Mouse (Mus musculus) NIH3T3 (cell line): ENCODE results near the gene Phospho1.

ENCODE experiments used
- DNase-seq: peaks from one replicate; pipeline ENCODE4 v3.0.0-alpha.2; 2012; ENCODE audit warnings: low read depth

The Phospho1 gene

GRCm38 (mm10) chr11:95812224-95812623 lies 12.1 kb upstream of the Phospho1 start:
- DNase-seq: no peak

GRCm38 (mm10) chr11:95814101-95814500 lies 10.2 kb upstream of the Phospho1 start:
- no peak for DNase-seq

- no peak for DNase-seq
Observed at GRCm38 (mm10) chr11:95814857-95815256, 9.4 kb upstream of the Phospho1 start.

GRCm38 (mm10) chr11:95815412-95815811 lies 8.9 kb upstream of the Phospho1 start:
- DNase-seq: no peak

DNA sequence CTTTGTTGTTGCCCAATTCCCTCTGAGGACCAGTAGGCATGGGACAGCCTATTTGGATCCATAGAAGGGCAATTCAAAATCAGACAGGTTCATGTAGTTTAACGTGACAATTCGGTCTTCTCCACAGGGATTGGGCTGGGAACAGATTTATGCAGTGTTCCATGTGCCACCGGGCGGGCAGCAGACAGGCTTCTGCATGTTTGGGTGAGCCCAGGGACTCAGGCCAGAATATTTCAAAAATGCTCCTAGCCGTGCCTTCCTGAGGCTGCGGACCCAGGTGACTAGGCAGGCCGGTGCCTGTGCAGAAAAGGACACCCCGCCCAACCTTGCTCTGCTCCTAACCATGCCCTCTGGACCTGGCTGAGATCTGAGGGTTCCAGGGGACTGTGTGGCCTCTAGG lies 5.2 kb upstream of the Phospho1 start:
- no peak for DNase-seq

DNA sequence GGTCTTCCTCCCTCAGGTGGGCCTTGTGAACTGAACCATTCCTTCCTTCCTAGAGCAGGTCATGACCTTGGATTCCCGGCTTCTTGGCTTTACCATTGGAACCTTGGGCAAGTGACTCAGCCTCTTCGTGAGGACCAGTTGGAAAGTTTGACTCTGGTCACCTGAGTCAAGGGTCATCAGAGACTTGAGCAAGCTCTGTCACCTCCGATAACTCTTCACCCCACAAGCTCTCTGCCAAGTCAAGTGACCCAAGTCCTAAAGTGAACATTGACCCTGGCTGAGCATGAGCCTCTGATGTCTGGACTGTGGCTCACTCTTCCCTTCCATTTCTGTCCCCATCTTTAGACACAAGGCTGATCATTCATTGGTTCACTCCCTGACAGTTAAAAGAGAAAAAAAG lies 2.8 kb upstream of the Phospho1 start:
- DNase-seq: no peak

DNA sequence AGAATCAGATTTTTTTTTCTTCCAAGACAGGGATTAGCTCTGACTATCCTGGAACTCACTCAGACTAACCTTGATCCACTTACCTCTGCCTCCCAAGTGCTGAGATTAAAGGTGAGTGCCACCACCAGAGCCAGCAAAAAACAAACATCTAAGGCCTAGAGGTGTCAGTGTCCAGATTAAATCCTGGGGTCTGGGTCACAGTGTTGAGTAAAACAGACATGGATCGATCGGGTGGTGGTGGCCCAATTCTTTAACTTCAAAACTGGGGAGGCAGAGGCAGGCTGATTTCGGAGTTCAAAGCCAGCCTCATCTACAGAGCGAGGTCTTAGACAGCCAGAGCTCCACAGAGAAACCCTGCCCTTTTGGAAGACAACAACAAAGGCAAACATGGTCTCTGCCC lies 1.9 kb upstream of the Phospho1 start:
- no peak for DNase-seq

DNA sequence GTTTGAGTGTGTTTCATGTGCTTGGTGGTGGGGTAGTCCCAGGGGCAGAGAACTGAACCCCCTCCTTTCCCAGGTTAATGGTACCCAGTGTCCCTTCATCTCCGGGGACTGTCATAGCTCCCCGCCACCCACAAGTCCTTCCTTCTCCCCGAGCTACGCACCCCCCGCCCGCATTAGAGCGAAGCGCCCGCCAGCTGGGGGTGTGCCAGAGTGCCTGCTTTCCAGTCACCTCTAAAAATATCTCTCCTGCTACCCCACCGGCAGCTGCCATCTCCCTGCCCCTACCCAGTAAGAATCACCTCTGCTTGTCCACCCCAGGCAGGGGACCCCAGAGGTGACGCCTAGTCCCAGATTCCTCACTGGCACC lies 561 bp downstream of the Phospho1 start:
- no peak for DNase-seq

GRCm38 (mm10) chr11:95825625-95826024 lies 1.3 kb downstream of the Phospho1 start:
- no peak for DNase-seq

GRCm38 (mm10) chr11:95826317-95827167 lies 2.2 kb downstream of the Phospho1 start:
- DNase-seq: no peak

GRCm38 (mm10) chr11:95827168-95827447 lies 2.8 kb downstream of the Phospho1 start:
- no peak for DNase-seq

DNA sequence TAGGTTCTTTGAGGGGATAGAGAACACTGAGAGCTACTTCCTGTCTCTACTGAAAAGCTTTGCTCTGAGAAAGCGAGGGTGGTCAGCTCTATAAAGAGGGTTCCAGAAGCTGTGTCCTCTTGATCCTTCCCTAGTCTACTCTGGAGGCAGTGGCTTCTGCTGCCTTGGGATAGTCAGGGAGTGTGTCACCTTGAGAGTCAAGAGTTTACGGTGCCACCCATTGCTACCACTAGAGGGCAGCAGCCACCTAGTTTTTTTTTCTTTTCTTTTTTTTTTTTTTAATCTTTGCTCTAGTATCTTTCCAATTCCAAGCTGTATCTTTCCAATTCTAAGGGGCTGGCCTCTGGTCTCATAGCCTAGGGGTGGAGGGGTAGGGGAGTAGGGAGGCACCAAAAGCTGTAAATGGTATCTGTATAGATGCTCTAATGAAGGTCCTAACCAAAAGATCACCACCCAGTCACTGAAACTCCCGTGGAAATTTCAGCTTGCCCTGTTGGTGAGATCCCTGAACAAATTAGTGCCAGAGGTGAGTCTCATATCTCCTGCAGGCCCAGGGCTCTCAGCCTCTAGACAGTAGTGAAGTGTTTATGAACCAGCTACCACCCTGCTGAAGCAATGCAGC lies 3.3 kb downstream of the Phospho1 start:
- peak; percentile 85 for DNase-seq

DNA sequence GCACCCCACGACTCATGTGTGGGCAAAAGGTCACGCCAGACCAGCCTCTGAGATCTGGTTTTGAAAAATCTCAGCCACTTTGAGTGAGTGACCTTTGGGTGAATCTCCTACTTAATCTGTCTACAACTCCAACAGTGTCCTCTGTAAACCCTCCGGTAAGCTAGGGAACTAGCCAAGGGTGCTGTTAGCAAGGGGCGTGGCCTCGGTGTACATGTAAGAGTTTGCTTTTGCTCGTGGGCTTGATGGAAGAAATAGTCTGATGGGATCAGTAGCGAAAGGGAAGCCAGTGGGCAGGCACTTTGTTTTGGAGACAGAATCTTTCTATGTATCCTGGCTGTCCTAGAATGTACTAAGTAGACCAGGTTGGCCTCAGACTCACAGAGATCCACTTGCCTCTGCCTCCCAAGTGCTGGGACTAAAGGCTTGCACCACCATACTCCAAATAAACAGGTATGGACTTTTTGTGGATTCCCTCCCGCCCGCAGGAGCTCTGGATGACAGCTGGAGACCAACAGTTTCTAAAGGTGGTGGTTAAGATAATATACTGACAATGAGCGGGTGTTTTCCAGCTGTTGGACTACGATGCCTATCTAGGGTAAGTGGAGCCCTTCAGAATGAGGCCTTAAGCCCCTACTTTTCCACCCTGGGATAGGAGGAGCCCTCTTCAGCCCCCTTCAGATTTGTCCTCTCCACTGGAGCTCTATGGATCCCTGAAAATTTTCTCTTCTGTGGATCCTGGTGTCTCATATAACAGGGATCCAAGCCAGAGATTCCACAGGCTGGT lies 4.1 kb downstream of the Phospho1 start:
- DNase-seq: no peak

DNA sequence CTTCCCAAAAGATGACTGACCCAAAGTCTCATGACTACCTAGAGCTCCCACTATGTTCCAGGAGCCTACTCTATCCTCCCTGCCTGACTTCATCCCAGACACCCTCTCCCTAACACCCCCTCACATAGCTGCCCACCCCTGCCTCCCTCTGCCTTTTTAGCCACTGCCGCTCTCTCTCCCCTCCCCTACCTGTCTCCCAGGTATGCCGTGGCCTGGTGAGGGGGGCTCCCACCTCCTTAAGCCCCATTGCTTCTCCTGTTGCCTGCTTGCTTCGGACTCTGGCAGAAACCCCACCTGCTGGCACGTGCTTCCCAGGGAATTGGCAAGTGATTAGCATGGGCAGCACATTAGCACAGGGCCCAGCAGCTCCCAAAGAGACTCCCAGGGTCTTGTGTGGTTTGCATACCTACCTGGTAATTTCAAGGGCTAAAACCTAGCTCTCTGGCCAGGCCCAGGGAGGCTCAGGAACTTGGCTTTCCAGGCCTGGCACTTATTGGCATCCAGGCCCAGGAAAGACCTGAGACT lies 5.3 kb downstream of the Phospho1 start:
- DNase-seq: no peak

GRCm38 (mm10) chr11:95830411-95831275 lies 6.3 kb downstream of the Phospho1 start:
- DNase-seq: no peak

GRCm38 (mm10) chr11:95831276-95831619 lies 6.9 kb downstream of the Phospho1 start:
- DNase-seq: no peak

DNA sequence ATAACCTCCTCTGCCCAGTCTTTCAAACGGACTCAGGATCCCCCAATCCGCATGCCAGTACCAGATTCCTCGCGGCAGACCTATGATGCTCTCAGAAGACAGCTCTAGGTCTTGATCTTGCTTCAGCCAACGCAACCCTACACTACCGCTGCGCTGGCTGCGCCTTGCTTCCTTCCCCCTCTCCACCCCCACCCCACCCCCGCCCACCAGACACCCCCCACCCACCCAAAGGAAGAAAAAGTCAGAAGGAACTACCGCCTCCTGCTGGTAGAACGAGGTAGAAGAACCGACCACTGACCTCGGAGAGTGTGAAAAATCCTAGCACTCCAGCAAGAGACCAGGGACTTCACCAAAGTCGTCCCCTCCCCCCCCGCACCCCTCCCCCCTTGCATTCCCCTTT lies 7.3 kb downstream of the Phospho1 start:
- no peak for DNase-seq

DNA sequence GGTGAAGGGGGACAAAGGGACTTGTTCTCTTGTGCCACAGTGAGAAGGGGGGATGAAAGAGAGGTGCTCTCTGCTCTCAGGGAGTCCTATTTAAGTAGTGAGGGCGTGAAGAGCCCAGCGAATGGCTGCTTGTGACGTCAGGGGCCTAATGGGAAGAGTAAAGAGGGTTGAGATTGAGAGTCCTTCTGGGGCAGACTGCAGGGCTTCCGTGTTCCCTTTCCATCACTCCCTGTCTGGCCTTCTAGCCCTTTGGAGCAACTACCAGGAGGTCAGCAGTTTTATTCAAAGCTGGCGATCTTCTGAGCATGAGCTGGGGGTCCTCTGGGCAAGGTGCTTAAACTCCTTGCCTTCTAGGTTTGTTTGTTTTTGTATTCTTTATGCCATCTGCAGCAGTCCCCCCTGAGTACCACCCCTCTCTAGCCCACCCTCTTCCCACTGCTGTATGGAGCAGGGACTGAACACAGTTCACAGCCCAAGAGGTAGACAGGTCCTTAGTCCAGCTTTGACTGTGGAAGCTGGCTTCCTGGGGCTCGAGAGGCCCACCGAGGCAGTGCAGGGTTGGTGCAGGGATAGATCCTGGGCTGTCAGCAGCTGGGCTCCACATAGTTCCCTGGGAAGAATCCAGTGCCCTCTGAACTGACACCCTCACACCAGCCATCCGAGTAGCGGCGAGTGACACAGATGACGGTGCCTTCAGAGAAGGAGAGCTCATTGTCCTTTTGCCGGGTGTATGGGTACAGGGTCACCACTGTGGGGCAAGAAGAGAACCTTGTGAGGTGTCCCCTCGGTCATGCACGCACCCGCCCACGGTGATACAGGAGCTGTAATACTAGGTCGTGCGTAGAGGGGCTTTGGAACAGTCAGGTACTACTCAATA lies 8.1 kb downstream of the Phospho1 start:
- DNase-seq: no peak

DNA sequence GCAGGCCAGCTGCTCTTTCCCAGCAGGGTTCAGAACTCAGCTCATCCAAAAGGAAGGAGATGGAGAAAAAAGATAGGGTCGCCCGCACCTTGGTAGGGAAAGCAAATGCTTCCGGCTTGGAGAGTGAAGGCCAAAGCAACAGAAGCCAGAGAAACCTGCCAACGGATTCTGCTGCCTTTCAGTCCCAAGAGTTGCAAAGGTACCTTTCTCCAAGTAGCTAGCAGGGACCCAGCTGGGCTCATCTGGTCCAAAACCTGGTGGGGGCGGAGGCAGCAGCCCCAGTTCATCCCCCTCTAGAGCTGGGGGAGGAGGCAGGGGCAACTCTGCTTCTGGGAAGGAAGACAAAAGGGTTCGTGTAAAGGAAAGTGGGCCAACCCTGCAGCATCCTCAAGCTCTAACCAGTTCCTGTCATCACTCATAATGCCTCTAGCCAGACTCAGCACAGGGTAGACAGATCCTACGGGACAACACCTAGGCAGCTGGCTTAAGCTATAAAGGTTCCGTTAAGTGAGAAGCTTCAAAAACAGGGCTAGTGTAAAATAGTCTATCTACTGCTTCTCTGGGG lies 8.8 kb downstream of the Phospho1 start:
- DNase-seq: no peak

DNA sequence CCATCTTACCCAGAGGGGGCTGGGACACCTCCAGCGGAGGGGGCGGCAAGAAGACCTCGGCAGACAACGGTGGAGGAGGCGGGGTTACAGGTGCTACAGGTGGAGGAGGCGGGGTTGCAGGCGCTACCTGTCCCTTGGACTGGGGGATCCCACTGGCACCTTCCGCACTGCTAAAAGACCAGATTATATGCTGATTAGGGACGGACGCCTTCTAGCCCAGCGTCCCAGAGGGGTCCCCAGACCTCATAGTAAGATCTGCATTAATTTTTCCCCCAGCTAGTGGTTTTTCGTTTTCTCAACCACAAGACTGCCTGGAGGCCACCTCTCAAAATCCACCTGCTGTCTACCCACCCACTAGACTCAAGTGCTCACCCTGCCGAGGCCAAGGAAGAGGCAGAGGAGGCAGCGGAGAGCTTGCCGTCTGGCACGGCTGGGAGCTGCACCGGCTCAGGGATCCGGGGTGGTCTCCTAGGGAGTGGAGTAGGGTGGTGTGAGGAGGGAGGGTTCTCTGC lies 9.4 kb downstream of the Phospho1 start:
- DNase-seq: no peak
